Mouse (Mus musculus) intestine, embryonic 16.5 days (tissue): ENCODE measurements around the gene Slc46a2. TPM values are rescaled to one million over a fixed set of nuclear protein-coding genes. Genes with fewer than 3 reads are reported as not detected.

Experiments used
- ATAC-seq: fragments of 200-750 bp; cut with Nextera tagmentation; 2 replicates; pipeline ENCODE4 v1.8.0; 2017; ENCODE audit warnings: moderate TSS enrichment, moderate library complexity
- H3K27ac ChIP-seq: fragments of 300-500 bp; sonication (generic); 2 replicates; pipeline ENCODE4 v1.5.1; 2014; ENCODE audit warnings: mild to moderate bottlenecking, low read length
- H3K27me3 ChIP-seq: fragments of 300-500 bp; sonication (generic); replicated peaks from 2 replicates; pipeline ENCODE4 v1.6.1; 2014; ENCODE audit warnings: low read length, control low read depth, mixed read lengths; ENCODE audit not compliant: control insufficient read depth, insufficient read depth
- H3K36me3 ChIP-seq: fragments of 300-500 bp; sonication (generic); 2 replicates; pipeline ENCODE4 v1.6.1; 2014; ENCODE audit warnings: low read length, control low read depth; ENCODE audit not compliant: control insufficient read depth, insufficient read depth
- H3K4me1 ChIP-seq: fragments of 300-500 bp; sonication (generic); 2 replicates; pipeline ENCODE4 v1.6.1; 2014; ENCODE audit warnings: low read length, control low read depth, mixed read lengths; ENCODE audit not compliant: control insufficient read depth, insufficient read depth
- H3K4me2 ChIP-seq: fragments of 300-500 bp; sonication (generic); 2 replicates; pipeline ENCODE4 v1.6.1; 2014; ENCODE audit warnings: low read depth, low read length, control low read depth
- H3K4me3 ChIP-seq: fragments of 300-500 bp; sonication (generic); 2 replicates; pipeline ENCODE4 v1.5.1; 2014; ENCODE audit warnings: mild to moderate bottlenecking, low read length
- H3K9ac ChIP-seq: fragments of 300-500 bp; sonication (generic); 2 replicates; pipeline ENCODE4 v1.6.1; 2014; ENCODE audit warnings: low read depth, low read length
- H3K9me3 ChIP-seq: fragments of 300-500 bp; sonication (generic); 2 replicates; pipeline ENCODE4 v1.6.1; 2016; ENCODE audit warnings: low read length, control low read depth; ENCODE audit not compliant: control insufficient read depth
- WGBS: fragments of 180-500 bp; shearing (Covaris S2); extraction: QIAGEN DNeasy Blood & Tissue Kit; methylation state at CpG from one replicate; pipeline ENCODE4 v1.1.7; 2014; 5-methylcytosine and 5-hydroxymethylcytosine counted together
- polyA plus RNA-seq: library from polyadenylated mRNA; unstranded; fragments of >200 nt; fragmentation: Nextera tagmentation; extraction: Ambion mirVana; gene quantifications from 2 replicates; pipeline ENCODE4 v1.2.1, GENCODE M21; 2015

The Slc46a2 gene
- polyA plus RNA-seq, 1 experiment from 2014 or later, result not detected

- Histone ChIP-seq H3K36me3 (no peaks in the 10 kb centered on the region), H3K4me1 (no peaks in the 10 kb centered on the region), H3K4me2 (no peak overlapping the region), H3K27ac (no peak overlapping the region), H3K9ac (no peak overlapping the region), H3K4me3 (no peak overlapping the region), H3K27me3 (no peaks in the 10 kb centered on the region), H3K9me3 (no peaks in the 10 kb centered on the region)
- WGBS, result 69% methylated on average over 6 of the region's 6 CpGs
- ATAC-seq, result no peak
Measured at GRCm38 (mm10) chr4:59870433-59870832, 44.4 kb downstream of the Slc46a2 start.

- no peaks in the 10 kb centered on the region for H3K36me3 ChIP-seq
- H3K27ac ChIP-seq, result no peak overlapping the region
- WGBS, result 66% methylated on average over 6 of the region's 6 CpGs
- no peak for ATAC-seq
- H3K4me2 ChIP-seq, result no peak overlapping the region
- H3K9me3 ChIP-seq, result no peaks in the 10 kb centered on the region
- H3K9ac ChIP-seq, result no peak overlapping the region
- no peaks in the 10 kb centered on the region for H3K4me1 ChIP-seq
- no peak overlapping the region for H3K4me3 ChIP-seq
- H3K27me3 ChIP-seq, result no peaks in the 10 kb centered on the region
Measured at GRCm38 (mm10) chr4:59869488-59870057, 45.3 kb downstream of the Slc46a2 start.

DNA sequence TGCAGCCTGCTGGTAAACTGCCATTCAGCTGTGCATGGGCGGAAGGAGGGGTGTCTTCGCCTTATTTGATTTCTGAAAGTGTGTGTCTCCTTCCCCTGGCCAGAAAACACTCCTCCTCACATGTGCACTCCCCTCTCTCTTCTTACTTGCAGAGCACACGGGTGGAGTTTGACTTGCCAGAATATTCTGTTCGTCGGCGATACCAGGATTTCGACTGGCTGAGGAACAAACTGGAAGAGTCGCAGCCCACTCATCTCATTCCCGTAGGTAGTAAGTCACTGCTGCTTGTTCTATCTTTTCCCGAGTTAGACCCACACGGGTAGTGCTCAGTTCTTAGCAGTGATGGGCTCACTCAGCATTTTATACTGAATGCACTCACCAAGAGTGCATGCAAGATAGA is 46.8 kb downstream of the Slc46a2 start:
- no peaks in the 10 kb centered on the region for H3K9me3 ChIP-seq
- no peaks in the 10 kb centered on the region for H3K27me3 ChIP-seq
- no peak overlapping the region for H3K27ac ChIP-seq
- no peak for ATAC-seq
- WGBS, result 83% methylated on average over 11 of the region's 11 CpGs
- no peak overlapping the region for H3K9ac ChIP-seq
- H3K4me2 ChIP-seq, result no peak overlapping the region
- no peaks in the 10 kb centered on the region for H3K36me3 ChIP-seq
- no peak overlapping the region for H3K4me3 ChIP-seq
- no peaks in the 10 kb centered on the region for H3K4me1 ChIP-seq

DNA sequence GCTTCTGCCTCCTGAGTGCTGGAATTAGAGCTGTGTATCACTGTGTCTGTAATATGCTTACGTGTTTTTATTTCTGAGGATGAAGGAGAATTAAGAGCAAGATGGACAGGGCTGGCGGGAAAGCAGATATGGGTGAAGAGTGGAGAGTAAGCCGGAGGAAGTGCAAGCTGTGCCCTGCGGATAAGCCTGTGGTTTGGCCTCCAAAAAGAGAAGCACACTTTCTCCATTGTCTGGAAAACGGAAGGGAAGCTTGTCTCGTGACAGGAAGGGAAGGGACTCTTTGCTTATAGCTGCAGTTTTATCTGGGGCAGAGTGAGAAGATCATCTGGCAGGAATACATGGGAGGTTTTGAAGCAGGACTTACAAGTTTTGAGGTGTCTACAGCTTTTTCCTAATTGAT is 51.0 kb downstream of the Slc46a2 start:
- WGBS, result 77% methylated on average over 6 of the region's 6 CpGs
- Histone ChIP-seq H3K4me3 (no peak overlapping the region), H3K4me2 (no peak overlapping the region), H3K27me3 (no peaks in the 10 kb centered on the region), H3K36me3 (no peaks in the 10 kb centered on the region), H3K9me3 (no peaks in the 10 kb centered on the region), H3K27ac (no peak overlapping the region), H3K9ac (no peak overlapping the region), H3K4me1 (no peaks in the 10 kb centered on the region)
- ATAC-seq, result no peak

DNA sequence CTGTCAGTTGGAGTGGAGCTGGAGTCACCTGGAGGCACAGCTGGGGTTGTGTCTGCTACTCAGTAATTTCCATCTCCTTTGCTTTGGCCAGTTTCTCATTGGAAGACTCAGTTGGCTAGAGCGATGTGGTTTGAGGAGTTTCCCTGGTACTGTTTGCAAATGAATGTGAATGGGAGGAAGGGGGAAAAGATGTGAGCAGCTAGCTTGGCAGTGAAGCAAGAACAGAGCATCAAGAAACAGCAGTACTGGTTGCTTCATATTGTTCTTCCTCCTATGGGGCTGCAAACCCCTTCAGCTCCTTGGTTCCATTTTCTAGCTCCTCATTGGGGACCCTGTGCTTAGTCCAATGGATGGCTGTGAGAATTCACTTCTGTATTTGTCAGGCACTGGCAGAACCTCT is 52.5 kb downstream of the Slc46a2 start:
- 84% methylated on average over 1 of the region's 1 CpGs for WGBS
- H3K9ac ChIP-seq, result no peak overlapping the region

DNA sequence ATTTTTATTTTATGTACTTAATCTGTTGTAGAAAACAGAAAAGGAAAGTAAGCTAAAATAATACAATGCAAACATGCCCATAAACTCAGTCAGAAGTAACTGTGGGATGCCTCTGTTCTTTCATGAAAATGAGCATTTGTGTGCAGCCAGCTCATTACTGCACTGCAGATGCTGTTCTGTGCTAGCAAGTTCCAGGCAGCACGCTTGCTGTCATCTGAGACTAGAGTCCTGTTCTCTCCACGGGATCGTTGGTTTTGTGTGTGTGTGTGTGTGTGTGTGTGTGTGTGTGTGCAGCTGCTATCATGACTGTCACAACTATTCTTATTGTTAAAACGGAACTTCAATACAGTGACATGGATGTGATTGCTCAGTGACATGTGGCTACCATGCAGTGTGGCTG is 53.0 kb downstream of the Slc46a2 start:
- H3K27ac ChIP-seq, result no peak overlapping the region
- no peaks in the 10 kb centered on the region for H3K27me3 ChIP-seq
- 63% methylated on average over 4 of the region's 4 CpGs for WGBS
- no peaks in the 10 kb centered on the region for H3K4me1 ChIP-seq
- no peak overlapping the region for H3K9ac ChIP-seq
- no peaks in the 10 kb centered on the region for H3K9me3 ChIP-seq
- no peak for ATAC-seq
- no peak overlapping the region for H3K4me3 ChIP-seq
- H3K36me3 ChIP-seq, result peaks cover 5% of the 10 kb centered on the region; the same call in 1 of the 2 replicates
- no peak overlapping the region for H3K4me2 ChIP-seq

More for the DNA sequence above, 52.5 kb downstream of the Slc46a2 start:
- Histone ChIP-seq H3K27ac (no peak overlapping the region), H3K27me3 (no peaks in the 10 kb centered on the region), H3K4me3 (no peak overlapping the region), H3K4me2 (no peak overlapping the region), H3K4me1 (no peaks in the 10 kb centered on the region), H3K36me3 (peaks cover 2% of the 10 kb centered on the region; the same call in 1 of the 2 replicates), H3K9me3 (no peaks in the 10 kb centered on the region)
- no peak for ATAC-seq

- Histone ChIP-seq H3K9me3 (no peaks in the 10 kb centered on the region), H3K9ac (no peak overlapping the region), H3K27ac (no peak overlapping the region), H3K4me1 (no peaks in the 10 kb centered on the region), H3K36me3 (peaks cover 5% of the 10 kb centered on the region; the same call in 1 of the 2 replicates), H3K27me3 (no peaks in the 10 kb centered on the region), H3K4me2 (no peak overlapping the region), H3K4me3 (no peak overlapping the region)
- WGBS, result 62% methylated on average over 2 of the region's 2 CpGs
- peak; percentile 30 for ATAC-seq
Measured at GRCm38 (mm10) chr4:59860431-59860830, 54.4 kb downstream of the Slc46a2 start.

DNA sequence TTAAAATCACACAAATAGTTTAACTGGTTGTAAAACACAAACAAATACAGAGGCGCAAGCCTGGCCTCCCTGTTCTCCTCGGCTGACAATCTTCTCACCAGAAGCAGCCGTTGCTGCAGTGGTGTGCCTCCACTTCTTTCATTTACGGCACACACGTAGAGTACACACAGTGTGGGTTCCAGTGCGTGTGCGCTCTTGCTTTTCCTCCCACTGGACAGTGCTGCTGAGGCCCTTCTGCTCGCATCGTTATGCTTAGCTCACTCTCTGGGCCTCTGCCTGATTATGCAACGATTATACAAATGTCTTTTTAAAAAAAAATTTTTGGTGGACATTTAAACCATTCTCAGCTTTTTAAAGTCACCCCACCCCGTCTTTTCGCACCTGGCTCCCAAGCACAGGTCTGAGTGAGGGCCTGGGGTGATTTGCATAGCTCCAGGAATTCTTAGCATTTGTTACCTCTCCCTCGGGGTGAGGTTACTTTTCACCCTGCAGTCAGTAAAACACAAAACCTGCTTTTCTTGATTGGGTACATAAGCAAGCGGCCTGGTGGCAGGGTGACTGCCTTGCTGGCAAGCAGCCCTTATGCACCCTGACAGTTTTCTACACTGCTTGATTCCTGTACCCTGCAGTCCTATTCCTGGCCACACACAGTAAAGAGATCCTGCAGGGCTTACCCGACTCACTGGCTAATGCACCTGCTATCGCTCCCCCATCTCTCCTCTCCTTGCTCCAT is 55.0 kb downstream of the Slc46a2 start:
- H3K27me3 ChIP-seq, result no peaks in the 10 kb centered on the region
- no peak overlapping the region; the same call in 1 of the 2 replicates for H3K27ac ChIP-seq
- no peak overlapping the region for H3K4me3 ChIP-seq
- H3K4me2 ChIP-seq, result no peak overlapping the region
- 60% methylated on average over 16 of the region's 16 CpGs for WGBS
- no peaks in the 10 kb centered on the region for H3K4me1 ChIP-seq
- no peaks in the 10 kb centered on the region for H3K9me3 ChIP-seq
- peaks cover 5% of the 10 kb centered on the region; the same call in 1 of the 2 replicates for H3K36me3 ChIP-seq
- H3K9ac ChIP-seq, result no peak overlapping the region
- peak; percentile 83 for ATAC-seq
